Mouse (Mus musculus) ovary, postnatal 36 days (tissue): ENCODE results near the gene Mrpl23.

Source experiments
- DNase-seq: peaks from one replicate; pipeline ENCODE4 v3.0.0; 2022; ENCODE audit warnings: low spot score, mixed read lengths

Gene Mrpl23

DNA sequence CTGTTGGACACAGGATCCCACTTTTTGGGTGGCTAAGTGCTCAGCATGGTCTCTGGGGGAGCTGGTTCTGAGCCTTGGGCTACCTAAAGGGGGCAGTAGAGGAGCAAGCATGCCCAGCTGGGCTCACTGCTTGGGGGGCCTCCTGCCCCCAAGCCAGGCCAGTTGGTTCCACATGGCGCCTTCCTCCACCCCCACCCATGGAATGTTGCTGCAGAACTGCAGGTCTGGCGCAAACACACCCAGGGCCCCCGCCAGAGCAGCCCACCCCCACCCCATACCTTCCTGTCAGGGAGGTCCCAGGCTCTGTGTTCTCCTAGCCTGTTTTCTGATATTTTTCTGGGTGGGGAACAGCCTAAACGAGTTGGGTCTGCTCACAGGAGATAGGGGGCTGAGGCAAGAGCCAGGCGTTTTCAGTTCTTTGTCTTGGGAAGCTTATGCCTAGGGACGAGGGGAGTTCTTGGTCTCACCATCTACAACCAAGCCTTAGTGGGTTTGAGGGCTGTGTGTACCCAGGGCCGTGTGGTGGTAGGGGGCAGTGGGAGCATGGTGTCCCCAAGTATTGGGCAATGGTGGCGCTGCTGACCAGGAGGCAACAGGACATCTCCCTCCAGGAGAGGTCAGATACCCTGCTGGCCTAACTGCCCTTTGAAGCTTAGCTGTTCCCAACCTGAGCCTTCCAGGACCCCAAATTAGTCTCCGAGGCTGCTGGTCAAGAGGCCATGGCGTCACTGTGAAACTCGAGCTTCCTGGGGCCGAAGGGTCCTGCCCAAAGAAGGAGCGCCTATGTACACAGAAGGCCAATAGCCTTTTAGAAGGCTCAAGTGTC, 20.3 kb downstream of the Mrpl23 start:
- no peak for DNase-seq

DNA sequence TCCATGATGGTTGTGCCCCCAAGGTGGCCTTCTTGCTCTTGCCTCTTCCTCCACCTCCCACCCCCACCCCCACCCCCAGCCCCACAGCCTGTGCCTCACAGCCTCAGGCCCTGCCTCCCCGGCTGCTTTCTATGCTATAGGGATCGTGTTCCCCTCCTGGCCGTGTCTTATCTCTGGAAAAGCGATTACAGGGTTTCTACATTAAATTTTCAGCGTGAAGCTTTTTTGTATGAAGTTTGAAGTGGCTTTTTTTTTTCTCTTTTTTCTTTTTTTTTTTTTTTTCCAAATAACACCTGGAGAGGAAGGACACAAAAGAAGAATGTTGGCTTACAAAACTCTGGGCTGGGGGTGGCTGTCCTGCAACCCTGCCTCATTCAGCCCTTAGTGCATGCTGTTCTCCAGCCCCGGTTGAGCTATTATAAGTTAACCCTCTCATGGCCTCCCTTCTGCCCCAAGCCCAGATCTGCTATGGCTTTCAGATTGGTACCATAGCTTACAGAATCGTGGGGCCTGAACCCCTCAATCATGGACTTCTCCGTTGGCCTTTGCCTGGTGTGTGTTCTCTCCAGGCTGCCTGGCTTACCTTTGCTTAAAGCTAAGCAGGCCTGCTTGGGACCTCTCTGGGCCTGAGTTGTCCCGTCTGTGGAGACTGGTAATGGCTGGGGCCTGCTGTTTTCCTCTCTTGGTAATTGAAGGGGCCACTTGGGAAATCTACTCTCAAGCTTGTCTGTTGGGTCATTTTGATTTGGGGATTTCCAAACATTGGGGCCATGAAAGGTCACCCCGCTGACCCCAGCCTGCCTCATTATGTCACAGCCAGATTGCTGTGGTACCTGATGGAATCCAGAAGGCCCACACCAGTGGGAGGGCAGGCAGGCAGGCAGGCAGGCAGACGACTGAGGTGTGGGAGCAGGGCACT, 21.2 kb downstream of the Mrpl23 start:
- DNase-seq = no peak

DNA sequence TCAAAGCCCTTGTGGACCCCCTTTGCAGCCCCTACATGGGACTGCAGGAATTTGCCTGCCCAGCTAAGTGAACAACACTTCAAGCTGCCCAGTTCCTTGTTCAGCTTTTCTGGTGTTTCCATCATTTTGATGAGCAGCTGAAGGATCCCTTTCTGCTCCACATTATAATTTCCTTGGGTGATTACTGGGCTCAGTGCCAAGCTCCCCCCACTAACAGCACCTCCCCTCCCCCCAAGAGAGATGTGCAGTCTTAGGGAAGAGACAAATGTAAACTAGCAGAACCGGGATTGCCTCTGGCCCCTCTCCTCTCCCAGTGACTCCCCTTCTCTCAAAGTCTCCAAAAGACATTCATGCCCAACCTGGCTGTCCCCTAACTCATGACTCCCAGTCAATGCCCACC, 22.1 kb downstream of the Mrpl23 start:
- DNase-seq = no peak

DNA sequence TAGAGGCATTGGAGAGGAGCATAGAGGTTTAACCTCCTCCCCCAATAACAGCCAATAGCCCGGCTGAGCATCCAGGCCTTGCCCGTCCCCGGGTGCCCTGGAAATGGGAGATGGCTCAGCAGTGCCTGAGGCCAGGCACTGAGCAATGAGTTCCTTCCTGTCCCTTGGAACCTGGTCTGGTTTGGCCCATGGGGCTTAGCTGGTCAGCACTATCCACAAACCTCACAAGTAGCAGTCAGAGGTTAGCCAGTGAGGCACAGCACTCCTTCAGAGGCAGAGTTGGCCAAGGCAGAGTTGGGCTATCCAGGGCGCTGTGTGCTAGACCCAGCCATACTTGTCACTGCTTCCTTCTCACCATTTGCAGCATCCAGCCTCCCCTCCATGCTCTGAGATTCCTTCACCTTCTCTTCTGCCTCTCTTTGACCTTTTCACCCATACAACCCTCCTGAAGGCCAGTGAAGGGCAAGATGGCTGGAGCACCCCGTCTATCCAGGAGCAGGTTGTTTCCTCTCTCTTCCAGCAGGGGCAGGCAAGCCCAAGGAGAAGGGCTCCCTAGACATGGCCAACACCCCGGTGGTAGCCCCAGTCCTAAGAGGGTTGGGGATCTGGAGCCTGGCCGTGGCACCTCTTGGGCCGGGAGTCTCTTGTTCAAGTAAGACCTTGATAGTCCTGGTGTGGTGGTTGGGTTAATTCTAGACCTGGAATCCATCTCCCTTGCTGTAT, 23.0 kb downstream of the Mrpl23 start:
- no peak for DNase-seq

DNA sequence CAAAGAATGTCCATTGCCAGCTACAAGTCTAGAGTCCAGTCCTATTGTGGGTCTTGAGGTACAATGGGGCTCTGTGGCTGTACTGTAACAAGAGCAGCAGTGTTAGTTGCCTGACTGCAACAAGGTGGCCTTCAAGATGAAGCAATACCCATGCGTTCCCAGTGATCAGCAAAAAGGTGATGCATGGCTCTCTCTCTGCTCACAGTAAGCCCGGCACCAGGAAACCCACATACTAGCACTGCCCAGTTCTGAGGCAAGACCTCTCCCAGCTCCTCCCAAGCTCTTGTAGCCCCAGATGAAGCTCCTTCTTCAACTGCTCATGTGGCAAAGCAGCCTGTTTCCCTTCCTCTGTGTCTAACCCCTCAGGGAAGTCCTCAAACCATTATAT, 23.6 kb downstream of the Mrpl23 start:
- DNase-seq = no peak

DNA sequence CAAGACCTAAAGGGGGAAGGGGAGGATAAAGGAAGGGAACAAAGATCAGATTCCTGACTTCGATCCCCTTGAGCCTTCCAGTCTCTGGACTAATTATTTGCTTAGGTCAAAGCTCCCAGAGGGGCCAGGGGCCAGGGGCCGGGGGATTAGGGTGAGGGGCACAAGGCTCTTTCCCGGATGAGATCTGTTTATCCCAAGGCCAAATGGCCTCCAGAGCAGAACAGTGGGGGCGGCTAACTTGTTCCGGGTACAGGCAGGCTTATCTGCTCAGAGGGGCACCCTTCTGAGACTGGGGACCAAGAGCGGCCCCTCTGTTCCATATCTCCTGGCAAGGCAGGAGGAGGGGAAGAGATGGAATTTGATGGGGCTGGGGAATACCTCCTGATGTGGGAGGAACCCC, 25.2 kb downstream of the Mrpl23 start:
- no peak for DNase-seq

DNA sequence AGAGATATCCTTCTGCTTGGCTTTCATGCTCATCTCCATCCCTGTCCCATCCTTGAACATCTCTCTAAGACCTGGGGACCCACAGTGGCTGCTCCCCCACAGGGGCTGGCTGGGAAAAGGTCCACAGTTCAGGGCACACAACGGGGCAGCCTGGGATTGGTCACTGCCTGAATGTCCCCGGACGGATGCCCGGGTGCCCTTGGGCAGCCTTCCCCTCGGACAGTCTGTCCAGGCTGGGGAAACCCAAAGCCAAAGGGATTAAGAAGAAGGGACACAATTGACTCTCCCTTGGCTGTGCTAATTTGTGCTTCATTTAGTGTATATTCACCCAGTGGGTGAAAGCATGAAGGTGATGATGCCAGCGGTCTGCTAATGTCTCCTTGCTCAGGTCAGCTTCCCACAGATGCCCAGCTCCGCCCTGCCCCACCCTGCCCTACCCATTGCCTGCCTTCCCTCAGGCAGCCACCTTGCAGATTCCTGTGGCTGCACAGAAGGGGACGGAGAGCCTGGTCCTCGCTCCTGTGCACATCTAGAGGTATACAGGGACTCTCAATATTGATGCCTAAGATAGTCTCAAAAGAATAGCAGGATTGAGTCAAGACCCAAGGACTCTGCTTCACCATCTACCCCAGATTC, 26.1 kb downstream of the Mrpl23 start:
- no peak for DNase-seq

DNA sequence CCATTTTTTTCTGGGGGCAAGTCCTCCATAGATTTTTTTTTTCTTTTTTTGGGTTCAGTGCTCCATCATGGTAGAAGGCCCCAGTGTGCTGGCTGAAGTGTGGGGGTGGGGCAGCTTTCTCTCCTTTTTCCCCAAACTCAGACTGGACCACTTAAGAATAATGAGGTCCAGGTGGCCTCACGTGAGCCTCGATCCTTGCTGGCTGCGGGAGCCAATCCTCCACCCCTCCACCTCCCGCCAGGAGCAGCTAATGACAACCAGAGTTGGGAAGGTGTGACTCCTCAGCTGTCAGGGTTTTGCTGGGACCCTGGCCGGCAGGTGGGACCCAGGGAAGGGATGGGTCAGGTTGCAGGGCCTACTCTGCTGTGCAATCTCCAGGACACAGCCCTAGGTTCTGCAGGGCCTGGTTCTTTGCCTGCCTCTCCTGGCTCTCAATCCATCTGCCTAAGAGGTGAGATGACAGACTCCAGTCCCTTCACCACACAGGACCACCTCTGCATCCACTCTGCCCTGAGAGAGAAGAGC, 27.2 kb downstream of the Mrpl23 start:
- DNase-seq = no peak

DNA sequence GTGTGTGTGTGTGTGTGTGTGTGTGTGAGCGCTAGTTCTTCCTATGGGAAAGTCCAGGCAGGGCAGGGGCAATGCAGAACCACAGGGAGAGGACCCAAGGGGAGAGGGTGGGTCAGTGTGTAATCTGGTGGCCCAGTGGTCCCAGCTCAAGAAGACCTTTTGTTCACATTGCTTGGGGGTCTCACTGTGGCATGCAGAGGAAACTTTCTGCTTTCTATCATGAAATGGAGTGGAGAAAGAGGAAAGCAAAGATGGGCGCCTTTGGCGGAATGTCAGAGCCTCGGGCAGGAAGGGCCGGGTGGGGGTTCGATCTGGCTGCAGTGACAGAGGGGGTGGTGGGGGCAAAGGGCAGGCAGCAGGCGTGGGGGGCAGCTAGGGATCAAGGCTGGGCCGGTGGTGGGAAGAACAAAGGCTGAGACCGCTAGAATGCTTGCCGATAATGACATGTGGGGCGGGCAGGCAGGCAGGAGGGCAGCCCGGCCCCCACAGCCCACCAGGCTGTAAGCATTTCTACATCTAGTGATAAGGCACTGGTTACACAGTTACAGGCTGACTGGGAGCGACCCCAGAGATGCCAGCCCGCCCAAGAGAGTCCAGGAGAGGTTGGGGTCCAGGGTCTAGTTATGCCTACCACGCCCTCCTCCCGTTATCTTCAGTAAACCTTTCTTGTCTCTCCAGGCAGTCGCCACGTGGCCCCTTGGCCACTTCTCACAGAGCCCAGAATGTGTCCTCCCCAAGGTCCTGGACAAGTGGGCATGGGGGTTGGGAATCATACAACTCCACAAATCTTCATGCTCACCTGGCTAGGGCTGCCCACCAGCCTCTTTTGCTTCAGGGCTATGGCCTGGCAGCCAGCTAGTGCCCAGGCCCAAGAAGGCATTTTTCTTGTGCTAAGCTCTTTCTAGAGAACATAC, 28.7 kb downstream of the Mrpl23 start:
- no peak for DNase-seq

DNA sequence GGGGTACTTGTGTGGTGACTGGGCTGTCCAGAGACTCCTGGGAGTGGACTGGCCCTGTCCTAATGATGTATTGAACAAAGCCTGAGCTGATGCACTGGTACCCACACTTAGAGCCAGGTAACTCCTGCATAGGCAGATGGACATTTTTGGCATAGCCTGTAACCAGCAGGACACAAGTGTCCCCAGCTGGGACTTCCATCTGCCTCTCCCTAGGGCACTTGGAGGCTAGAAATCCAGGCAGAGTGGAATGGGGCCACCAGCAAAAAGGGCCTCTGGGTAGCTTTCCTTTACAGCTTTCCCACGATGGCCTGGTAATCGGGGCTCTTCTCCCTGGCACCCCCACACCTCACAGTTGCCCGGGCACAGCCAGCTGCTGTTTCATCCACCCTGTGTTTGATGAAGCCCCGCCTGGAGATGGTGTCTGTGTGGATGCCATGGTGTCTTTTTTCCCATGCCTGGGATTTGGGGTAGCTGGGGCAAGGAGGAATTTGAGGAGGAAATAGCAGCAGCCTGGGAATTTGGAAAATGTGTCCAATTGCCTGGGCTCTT, 29.4 kb downstream of the Mrpl23 start:
- DNase-seq = no peak

DNA sequence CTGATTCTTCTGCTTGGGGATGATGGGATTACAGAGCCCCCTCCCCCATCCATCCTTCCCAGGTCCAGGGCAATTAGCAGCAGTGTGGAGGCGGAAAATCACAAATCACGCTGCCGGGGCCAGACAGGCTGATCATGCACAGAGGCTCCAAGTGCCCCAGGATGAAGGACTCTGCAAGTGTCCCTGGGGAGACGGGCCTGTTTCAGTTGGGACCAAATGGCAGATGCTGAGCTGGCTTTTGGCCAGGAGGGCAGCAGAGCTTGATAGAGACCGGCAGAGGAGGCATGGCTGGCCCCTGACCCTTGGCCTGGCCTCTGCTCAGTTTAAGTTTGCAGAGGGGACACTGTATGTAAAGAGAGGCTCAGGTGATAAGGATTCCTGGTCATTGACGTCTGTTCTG, 30.7 kb downstream of the Mrpl23 start:
- DNase-seq = no peak

DNA sequence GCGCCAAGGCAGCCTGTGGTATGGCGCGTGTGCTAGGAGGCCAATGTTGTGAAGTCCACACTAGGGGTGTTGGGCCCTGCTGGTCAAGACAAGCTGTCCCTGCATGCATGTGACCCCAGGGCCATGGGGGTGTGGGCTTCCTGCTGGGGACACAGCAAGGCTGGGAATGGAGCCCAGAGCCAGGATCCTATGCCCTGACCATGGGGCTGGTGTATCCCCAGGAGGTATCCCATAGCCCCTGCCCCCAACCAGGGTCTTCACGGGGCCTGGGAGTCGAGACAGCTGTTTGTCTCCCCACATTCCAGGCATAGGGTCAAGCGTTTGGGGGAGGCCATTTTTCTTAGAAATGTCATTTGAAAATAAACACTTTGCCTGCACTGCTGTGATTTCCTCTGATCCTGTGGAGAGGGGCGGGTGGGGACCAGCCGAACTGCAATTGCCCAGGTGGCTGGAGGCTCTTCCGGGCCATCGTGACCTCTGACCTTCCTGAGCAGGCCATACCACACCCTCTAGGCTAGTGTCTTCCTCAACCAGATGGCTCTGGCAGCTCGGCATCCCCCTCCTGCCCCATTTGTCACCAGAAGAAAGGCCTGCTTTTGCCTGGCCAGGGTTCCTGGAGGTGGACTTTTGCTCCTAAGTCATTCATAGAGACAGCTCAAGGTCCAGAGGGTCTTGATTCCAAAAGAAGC, 32.6 kb downstream of the Mrpl23 start:
- no peak for DNase-seq

DNA sequence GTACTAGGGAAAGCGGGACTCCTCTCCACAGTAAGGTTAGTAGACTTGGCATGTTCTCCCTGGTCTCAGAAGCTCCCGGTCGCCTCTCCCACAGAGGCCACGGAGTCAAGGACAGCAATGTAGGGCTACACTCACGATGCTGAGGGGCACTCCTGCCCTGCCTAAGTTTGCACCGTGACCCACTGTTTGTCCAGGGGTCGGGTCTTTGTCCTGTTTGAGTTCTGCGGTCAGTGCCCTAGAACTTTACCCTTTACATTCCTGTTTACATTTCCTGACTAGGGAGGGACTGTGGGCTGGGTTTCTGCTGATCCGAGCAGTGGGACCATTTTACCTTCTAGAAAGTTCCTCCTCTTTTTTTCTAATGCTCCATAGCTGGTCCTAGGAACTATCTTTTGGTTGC, 34.0 kb downstream of the Mrpl23 start:
- no peak for DNase-seq

DNA sequence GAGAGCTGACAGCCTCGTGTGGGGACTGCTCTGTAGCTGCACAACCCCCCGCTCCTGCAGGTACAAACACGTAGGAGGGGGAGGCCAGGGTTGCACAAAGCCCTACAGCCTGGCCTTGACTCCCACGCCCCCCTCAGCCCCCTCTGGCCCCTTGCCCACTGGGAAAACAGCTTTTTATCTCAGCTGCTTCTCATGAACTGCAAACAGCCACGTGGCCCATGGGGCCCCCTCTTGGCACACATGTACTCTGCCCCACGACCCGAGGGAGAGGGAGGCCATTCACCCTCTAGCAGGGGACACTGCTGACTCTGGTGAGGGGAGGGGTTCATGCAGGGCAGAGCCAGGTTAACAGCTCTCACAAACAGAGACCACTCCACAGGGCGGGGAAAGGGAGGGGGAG, 36.5 kb downstream of the Mrpl23 start:
- DNase-seq = peak; percentile 42

DNA sequence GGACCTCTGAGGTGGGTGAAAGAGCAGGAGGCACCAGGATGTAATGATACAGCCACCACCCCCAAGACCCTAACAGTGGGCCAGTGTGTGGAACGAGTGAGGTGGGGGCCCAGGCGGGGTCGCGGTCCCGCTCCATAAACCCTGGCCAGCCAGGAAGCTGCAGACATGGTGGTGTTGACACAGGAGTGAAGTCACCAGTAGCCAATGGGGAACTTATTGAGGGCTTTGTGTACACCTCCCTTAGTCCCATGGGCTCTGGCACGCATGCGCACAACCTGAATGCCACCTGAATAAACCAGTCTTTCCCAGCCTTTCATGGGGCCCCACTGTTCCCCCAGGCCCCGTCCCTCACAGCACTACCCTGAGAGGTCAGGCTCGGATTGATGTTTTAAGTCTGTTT, 38.1 kb downstream of the Mrpl23 start:
- DNase-seq = no peak

DNA sequence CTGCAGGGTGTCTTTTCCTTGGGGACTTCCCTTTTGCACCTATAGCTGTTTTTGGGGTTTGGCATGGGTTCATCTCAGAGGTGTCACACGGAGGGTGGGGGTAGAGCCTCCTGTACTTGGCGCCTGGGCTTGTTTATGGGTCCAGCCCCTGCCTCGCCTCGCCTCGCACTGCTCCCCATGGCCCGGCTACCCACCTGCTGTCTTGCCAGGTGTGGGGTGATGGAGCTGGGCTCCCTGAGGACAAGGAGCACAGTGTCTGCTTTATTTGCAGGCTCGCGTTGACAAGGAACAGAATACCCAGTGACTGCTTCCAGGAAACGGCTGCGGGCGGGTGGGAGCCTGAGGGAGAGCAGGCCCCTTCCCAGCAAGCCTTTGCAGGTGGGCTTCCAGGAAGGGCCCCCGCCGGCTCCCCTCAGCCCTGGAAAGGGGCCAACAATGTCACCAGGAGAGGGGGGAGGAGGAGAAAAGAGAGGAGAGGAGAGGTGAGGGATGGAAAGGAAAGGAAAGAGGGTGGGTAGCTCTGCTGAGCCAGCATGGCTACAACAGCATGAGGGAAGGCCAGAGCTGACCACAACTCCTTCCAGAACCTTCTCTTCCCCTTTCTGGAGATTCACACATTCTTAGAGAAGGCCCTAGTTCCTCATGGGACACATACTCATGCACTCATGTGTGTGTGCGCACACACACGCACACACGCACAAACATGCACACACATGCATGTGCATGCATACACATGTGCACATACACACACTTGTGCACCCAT, 39.2 kb downstream of the Mrpl23 start:
- DNase-seq = no peak

DNA sequence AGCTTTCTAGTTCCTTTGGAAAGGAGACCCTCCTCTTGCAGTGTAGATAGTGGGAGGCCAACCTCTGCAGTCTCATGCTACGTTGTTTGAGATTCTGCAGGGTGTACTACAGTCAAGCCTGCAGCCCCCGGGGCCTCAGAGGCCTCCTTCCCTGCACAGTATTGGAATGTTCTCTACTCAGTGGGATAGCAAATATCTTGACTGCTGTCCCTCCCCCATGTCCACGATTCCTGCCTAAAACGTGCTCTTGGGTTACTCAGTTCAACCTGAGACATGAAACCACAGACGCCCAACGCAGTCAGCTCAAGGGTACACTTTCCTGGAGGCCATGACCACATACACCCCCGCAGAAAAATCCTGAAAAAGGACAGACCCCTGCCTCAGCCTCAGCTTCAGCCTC, 39.9 kb downstream of the Mrpl23 start:
- no peak for DNase-seq

DNA sequence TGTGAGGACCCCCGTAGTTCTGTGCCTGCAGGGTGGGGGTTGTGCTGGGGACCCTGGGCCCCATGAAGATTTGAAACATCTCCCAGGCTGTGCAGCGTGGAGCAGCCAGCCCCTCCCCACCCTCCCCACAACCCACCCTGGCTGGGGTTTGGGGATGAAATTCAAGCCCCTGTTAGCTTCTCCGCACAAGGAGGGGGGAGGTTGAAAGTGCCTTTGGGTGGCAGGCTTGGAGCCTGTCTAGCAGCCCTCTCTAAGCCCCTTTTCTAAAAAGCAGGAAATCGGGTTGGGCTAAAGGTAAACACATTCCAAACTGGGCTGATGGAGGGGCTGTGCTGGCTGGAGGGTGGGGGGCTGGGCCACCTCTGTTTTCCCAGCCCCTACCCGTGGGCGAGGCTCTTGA, 40.5 kb downstream of the Mrpl23 start:
- no peak for DNase-seq

DNA sequence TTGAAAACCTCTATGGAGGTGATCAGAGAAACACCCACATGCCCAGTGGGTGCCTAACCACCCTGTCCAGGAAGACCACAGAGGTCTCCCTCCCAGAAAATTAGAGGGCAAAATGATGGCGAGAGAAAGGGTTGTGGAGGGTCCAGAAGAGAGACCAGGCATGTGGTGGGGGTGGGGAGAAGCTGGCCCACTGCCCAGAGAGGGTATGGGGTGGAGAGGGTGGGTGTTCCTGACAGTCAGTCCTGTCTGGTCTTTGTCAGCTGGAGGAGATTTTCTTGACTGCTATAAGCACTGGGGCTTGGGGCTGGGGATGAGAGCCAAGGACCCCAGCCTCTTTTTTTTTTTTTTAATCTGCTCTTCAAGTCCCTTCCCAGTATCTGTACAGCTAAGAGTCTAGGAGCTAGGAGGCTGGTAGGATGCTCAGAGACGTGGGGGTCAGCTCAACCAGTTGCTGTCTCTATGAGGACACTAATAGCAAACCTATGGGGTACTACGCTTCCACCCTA, 41.7 kb downstream of the Mrpl23 start:
- no peak for DNase-seq
